Mouse (Mus musculus) cerebellum, adult (tissue): Measurements from ENCODE around the gene Msx1.
A peak's percentile ranks its signal among the peaks of the same experiment; 100 is the strongest.
"Not testable (repeated sequence)": the region's sequence is repeated elsewhere in the genome, so short reads cannot be mapped to it uniquely, and the experiment has no call there.

Experiments used
- ATAC-seq: cut with Nextera tagmentation; 2 replicates; pipeline ENCODE4 v1.9.2; 2017; ENCODE audit warnings: mild to moderate bottlenecking, moderate library complexity, mixed read lengths; ENCODE audit not compliant: insufficient number of reproducible peaks, low FRiP score, low TSS enrichment

Msx1 gene

GRCm38 (mm10) chr5:37824461-37824795, at the start of gene Msx1:
Gene Msx1 (minus strand): TSS chr5:37824583.
- ATAC-seq = peak; percentile 36; the same call in 1 of the 2 replicates

- ATAC-seq = no peak
Measured at GRCm38 (mm10) chr5:37865471-37865870, 41.1 kb upstream of the Msx1 start.

- ATAC-seq = no peak
Measured at GRCm38 (mm10) chr5:37864309-37864708, 39.9 kb upstream of the Msx1 start.

- ATAC-seq = no peak
Measured at GRCm38 (mm10) chr5:37860846-37861245, 36.5 kb upstream of the Msx1 start.

DNA sequence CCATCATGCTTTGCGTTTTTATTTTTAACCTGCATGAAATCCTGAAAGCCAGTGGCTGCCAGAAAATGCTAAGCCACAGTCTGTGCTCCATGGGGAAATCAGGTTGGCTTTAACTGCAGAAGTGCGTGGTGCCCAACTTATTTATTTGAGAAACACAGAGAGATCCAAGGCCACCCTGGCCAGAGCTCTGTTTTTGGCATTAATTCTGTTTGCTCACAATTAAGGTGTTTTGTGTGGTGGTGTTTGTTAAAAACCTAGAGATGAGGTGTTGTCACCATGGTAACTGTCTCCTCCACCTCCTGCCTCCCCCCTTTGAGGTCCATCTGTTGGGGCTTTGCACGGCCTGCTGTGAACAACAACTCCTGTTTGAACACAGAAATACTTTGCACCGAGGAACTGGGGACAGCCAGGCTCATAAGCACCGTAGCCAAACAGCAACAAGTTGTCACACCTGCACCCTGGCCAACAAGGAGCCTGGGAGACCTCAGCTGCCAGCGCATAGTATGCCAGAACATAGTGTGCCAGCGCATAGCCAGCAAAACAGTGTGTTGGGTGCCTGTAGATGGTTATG, 35.9 kb upstream of the Msx1 start:
- peak; percentile 39 for ATAC-seq

DNA sequence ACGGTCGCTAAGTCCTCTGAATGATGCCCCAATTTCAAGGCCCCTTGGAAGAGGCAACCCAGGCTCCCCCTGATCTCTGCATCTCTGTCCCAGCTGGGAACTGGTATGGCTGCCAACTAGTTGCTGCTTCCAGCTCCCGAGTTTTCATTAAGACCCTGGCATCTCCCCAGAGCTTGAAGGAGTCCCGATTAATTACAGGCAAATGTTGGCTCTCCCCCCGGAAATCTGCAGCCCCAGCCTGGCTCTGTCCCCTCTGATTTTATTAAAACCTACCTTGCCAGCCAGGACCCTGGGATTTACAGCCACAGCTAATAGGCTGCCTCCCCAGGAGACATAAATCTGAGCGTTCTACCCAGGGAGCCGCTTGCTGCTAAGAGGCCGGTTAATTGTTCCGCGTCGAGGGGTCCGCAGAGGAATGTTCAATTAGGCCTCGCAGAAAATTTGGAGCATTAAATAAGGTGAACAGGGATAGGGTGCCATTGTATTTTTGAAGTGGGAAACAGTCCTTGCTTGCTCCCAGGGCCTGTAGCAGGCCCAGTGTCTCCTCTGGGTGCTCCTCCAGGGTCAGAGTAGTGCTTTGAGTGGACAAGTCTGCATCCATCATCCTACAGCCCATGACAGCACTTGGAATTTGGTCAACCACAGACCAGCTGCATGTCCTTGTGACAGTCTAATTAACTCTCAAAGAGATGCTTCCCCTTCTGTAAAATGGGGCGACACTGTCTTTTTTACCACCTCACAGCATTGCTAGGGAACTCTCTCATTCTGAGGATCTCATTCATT, 33.6 kb upstream of the Msx1 start:
- ATAC-seq = no peak

- ATAC-seq = no peak
Measured at GRCm38 (mm10) chr5:37856057-37856456, 31.7 kb upstream of the Msx1 start.

- no peak for ATAC-seq
Measured at GRCm38 (mm10) chr5:37854233-37854632, 29.9 kb upstream of the Msx1 start.

DNA sequence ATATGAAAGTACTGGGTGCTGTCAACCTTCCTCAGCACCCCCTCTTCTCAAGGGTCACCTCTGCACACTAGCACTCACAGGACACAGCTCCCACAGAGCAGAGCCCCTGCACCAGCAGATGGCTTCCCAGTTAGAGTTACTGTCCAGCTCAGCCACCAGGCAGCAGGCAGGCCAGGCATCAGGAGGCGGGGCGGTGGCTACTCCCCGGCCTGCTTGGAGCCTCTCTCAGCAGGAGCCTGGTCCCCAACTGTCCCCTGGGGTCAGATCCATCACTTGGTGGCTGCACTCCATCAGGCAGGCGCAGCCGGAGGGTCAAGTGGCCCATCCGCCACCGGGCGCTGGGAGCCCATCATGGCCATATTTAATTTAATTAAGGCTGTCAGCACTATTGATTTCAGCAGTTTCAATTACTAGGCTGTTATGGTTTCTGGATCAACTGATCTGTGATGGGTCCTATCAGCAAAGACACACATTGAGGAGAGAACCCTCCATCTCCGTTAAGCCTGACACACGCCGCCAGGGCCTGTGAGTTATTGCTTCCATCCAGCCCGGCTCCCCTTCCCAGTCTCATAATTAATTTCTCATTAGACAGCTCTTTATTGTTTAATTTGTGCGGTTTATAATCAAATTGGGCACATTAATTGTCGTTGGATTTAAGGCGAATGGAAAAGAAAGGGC, 27.1 kb upstream of the Msx1 start:
- ATAC-seq = no peak

GRCm38 (mm10) chr5:37848991-37849719, 24.8 kb upstream of the Msx1 start:
- no peak for ATAC-seq

DNA sequence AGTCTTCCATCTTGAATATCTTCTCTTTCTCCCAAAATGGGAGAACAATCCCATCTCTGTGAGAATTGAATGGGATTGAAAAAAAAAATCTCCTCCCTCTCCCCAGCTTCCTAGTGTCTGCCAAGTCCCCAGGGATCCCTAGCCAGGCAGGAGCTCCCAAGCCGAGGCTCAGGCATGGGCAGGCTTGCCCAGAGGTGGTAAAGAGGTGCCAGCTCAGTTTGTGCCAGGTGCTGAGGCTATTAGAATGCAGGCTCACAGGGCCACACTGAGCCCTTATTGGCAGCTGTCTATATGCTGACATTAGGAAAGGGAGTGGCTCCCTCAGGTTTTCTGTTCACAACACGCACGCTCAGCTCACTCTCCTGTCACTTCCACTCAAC, 11.9 kb upstream of the Msx1 start:
- no peak for ATAC-seq

DNA sequence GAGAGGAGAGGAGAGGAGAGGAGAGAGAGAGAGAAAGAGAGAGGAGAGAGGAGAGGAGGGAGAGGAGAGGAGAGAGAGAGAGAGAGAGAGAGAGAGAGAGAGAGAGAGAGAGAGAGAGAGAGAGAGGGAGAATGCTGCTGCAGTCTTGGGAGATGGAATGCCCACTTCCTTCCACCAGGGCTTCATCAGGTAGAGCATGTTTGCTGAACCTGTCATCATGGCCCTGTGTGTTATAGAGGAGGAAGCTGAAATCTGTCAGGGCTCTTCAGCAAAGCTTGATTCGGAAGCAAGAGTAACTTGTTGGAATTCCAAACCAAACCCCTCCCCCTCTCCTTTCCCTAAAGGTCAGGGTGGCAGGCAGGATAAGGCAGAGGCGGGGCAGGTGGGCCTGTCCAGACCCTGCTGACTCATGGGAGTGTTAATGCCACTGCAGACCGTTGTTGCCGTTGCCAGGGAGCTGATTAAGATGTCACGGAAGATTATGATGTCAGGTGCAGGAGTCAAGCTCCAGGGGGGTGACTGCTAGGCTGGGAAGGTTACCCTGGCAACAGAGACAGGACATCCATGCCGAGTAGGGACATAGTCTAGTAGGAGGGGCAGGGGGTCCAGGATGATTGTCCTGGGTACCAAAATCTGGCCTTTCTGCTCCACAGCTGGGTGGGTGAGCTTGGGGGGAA, 11.3 kb upstream of the Msx1 start:
- ATAC-seq = no peak

- no peak for ATAC-seq
Measured at GRCm38 (mm10) chr5:37832766-37833165, 8.4 kb upstream of the Msx1 start.

- no peak for ATAC-seq
Measured at GRCm38 (mm10) chr5:37832031-37832430, 7.6 kb upstream of the Msx1 start.

DNA sequence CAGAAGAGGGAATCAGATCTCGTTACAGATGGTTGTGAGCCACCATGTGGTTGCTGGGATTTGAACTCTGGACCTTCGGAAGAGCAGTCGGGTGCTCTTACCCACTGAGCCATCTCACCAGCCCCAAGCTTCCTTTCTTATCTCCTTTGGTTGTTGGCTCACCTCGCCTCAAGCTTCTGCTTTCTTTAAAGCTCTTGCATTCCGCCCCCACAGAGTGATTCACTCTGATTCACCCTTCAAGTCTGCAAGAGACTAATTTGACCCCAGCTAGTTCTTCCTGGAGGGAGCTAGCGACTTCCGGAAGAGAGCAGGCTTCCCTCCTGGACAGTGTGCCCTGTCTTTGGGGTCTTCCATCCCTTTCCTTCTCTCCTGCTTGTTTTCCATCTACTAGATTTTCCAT, 6.1 kb upstream of the Msx1 start:
- not testable (repeated sequence) for ATAC-seq

DNA sequence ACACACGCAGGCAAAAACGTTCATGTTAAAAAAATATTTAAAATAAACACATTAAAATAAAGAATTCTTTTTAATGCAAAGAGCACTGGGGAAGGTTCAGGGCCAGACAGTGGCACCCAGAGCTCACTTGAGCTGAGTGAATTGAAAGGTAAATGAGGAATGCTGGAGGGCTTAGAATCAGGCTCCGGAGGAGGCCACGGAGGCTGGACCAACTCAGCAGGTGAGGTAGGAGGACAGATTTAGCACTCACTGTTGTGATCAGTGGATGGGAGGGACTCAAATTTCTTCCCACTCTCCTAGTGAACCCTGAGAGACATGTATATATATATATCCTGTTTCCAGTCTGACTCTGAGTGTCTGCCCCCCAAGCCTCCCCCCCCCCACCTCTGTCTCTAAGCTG, 5.5 kb upstream of the Msx1 start:
- ATAC-seq = no peak

GRCm38 (mm10) chr5:37829296-37829670, 4.9 kb upstream of the Msx1 start:
- no peak for ATAC-seq

- ATAC-seq = no peak
Measured at GRCm38 (mm10) chr5:37828591-37829295, 4.4 kb upstream of the Msx1 start.

DNA sequence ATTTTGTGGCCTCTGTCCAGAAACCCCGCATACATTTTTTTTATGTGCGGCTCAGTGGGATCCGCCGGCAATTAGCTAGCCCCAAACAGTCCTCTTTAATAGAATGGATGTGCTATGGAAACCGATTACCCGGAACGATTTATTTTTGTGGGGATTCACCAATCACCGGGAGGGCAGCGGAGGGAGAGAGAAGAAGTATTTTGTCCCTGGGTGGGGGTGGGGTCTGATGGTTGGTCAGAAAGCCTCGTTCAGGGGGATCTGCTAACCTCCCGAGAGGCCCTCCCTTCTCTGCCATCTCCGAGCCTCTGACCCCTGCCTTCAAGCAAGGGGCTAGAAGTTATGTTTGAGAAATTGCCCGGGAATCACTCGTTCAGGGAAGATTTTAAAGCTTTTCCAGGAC, 3.6 kb upstream of the Msx1 start:
- no peak for ATAC-seq

DNA sequence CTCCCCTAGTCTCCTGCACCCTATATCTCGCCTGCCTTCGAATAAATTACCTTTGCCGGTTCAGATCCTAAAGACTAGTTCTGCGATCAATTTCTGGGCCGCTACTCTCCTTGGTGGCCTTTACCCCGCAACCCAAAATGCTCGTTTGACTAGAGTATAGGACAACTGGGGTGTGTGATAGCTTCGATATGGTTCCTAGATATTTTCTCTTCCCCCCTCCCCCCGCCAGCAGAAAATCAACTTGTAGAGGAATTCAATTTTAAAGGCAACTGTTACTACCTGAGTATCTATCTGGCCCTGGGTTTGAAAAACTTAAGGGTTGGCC, 3.2 kb upstream of the Msx1 start:
- ATAC-seq = no peak
